Mouse (Mus musculus): ENCODE results near the gene Mybpc3. TPM values are rescaled to one million over a fixed set of nuclear protein-coding genes. Genes with fewer than 3 reads are reported as not detected.

Mybpc3 gene
- under 1 TPM; 0.10 to 0.25 TPM for total RNA-seq (2021)

GRCm38 (mm10) chr2:91117585-91118275 is at the start of gene Mybpc3:
Mybpc3 (plus strand) TSS chr2:91118144.
- no peak for DNase-seq

- no peak for DNase-seq
Observed at GRCm38 (mm10) chr2:91068162-91068871, 49.6 kb upstream of the Mybpc3 start.

DNA sequence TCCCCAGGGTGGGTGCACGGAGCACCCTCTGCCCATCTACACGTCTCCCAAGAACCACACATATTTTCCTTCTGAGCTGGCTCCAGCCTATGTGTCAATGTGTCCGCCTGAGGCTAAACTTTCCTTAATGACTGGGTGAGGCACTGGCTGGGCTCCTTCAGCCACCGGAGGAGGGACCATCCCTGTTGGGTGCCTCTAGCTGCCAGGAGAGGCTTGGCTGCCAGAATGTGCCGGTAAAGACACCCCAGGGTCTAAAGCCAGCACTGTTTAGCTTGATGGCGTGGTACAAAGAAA is 49.1 kb upstream of the Mybpc3 start:
- DNase-seq = no peak

DNA sequence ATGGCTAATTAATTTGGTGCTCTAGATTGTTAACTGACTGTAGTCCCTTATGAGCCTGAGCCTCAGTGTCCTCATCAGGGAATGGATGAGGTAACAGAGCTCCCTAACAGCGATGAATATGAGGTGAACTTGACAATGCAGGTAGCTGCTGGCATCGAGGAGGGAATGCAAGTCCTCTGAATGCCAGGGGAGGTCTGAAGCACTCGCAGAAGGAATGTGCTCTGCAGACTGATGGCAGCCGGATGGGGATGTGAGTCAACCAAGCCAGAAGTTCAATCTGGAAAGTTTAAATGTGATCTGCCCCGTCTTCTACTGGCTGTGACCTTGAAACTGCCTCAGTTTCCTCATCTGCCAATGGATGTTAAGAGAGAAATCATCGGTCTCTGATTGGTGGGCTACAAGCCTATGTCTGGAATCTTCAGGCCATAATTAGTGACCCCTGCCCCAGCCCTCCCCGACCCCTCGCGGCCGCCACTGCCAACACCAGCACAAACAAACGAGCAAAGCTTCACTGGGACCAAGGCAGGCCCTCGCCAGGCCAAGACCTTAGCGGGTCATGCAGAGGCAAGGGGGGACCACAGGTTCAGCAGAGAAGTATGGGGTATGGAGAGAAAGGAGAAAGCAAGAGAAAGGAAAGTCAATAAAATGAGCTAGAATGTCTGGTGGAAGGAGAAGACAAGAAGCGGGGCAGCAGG is 48.5 kb upstream of the Mybpc3 start:
- no peak for DNase-seq

GRCm38 (mm10) chr2:91070076-91070800 is 47.7 kb upstream of the Mybpc3 start, which contains the start of gene Slc39a13:
Slc39a13 (minus strand) TSS chr2:91070417.
- DNase-seq = peak; percentile 95

GRCm38 (mm10) chr2:91071059-91071458 is 46.9 kb upstream of the Mybpc3 start:
- no peak for DNase-seq

GRCm38 (mm10) chr2:91072092-91072491 is 45.9 kb upstream of the Mybpc3 start:
- no peak for DNase-seq

DNA sequence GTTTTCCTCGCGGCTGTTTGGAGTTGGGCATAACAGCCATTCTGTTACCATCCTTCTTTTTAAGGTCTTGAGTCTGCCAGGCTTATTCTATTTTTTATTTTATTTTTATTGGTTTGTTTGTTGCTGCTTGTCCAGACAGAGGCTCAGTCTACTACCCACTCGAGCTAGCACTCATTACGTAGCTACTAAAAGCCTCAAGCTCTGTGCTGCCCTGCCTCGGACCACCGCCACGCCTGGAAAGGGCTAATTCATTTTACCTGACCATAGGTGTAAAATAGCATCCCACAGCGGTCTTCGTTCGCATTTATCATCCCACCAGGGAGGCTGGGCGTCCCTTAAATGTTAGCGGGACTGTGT is 40.0 kb upstream of the Mybpc3 start:
- no peak for DNase-seq

DNA sequence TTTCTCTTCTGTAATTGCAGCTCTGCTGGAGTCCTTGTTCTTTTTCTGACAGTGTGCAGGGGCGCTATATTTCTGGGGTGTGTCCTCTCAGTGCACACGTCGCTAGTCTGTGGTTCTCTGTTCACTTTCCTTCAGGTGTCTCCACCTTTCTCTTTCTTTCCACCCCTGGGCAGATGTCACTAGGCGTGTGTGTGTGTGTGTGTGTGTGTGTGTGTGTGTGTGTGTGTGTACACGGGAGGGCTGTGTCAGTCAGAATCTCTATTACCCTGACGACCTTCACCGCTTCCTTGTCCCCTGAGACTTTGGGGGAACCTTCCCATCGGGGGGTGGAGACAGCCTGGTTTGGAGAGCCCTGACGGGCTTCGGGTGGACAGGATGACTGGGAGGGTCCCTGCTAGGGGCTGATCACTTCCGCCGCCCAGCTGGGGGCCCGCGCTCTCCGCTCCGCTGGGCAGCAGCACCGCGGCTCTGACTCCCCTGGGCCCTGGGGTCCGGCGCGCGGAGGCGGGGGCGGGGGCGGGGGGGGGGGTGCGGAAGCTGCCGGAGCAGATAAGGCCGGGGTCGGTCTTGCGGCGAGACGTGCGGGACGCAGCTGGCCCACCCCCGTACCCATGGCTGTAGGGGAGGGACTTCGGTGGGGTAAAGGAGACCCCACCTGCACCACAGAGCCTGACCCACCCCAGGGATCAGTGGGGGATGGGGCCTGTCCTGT is 39.5 kb upstream of the Mybpc3 start:
- DNase-seq = no peak

DNA sequence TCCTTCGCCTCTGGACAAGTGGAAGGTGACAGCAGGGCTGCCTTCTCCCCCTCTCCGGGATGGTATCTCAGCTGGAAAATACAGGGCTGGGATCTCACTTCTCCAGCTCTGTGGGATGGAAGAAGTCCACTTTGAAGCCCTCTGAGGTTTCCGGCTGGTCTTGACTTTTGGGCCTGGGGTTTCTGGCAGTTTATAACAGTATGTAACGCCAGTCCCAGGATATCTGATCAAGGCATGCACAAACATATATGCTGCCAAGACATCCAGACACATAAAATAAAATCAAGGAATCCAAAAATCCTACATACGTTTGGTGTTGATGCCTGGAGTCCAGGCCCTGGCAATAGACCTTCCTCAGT is 38.9 kb upstream of the Mybpc3 start:
- DNase-seq = no peak

- no peak for DNase-seq
Observed at GRCm38 (mm10) chr2:91080784-91081513, 37.0 kb upstream of the Mybpc3 start.

- DNase-seq = no peak
Observed at GRCm38 (mm10) chr2:91081775-91082695, 35.9 kb upstream of the Mybpc3 start, which contains the start of gene Spi1. Spi1 (plus strand) TSS chr2:91082390.

- DNase-seq = no peak
Observed at GRCm38 (mm10) chr2:91082844-91083243, 35.1 kb upstream of the Mybpc3 start.

DNA sequence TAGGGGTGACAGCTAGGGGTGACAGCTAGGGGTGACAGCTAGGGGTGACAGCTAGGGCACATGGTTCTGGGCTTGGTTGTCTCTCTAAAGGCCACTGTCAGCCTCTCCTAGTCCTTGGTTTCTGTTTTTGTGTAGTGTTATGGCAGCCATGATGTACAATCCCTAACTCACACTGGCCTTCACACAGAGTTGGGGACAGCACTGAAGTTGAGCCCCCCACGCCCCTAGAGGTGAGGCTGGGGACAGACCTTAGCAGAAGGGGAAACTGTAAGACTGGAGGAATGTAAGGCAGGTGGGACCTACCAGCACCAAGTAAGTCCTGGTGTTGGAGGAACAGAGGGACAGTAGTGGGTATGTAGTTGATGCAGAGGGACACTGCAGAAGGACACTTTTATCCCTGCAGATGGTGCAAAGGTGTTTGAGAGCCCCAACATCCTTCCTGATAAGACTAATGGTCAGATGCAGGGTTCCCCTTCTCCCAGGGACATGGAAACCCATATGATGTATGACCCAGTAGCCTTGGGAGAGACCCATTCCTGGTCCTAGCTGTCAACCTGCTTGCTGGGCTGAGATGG is 34.5 kb upstream of the Mybpc3 start:
- no peak for DNase-seq

DNA sequence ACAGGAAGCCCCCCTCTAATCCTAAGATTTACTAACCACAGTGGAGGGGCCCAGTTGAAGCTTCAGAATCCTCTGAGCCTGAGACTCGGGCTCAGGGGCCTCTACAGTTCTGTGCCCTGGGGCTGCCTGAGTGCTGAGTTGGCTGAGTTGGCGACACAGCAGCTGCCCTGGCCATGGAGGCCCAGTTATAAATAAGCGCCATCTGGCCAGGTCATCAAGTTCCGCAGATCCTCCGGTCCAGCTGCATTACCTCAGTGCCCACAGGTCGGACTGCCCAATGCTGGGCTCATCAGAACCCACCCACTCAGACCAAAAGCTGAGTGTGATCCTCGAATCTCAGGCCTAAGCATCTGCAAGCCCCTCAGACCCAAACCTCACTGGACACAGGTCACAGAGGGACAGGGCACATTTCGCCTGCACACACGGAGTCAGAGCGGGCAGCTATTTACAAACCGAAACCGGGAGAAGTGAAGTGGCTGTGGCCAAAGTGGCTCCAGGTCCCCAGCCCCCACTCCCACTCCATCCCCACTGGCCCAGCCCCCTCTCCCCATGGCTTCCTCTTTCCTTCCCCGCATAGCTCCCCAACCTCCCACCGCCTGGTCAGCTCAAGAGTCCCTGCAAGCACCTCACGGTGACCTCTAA is 33.6 kb upstream of the Mybpc3 start:
- DNase-seq = no peak

GRCm38 (mm10) chr2:91085494-91086391 is 32.2 kb upstream of the Mybpc3 start:
- DNase-seq = no peak

DNA sequence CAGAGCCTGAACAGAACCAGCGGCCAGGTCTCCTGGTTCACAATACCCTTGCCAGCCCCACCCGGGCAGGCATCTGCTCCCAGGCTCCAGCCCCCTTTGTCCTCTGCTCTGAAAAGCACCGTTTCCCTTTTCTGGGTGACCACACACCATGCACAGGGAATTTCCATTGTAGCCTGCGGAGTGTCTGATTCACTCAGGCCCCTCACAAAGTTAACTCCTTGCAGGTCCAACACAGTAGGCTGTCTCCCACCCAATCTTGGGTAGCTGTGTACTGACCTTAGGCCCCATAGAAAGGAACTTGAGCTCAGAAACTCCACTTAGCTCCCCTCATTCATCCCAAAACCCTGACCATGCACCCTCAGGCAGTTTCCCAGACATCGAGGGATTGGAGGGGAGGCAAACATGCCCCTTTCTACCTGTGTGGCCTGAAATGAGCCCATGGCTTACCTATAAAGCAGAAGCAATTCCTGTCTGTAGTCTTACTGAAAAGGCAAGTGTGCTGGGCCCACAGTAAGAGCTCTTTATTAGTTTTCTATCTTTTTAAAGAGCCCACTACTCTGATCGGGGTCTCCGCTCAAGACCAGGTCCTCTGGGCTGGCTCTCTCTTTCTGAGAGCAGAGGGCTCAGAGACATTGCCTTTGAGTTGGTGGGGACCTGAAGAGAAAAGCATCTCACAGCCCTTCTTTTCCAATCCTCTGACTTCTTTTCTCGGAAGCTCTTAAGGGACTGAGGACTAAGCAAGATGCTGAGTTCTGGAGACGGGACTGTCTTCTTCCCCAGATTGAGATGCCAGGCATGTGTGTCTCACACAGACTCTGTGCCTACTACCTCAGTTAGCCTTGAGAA is 31.3 kb upstream of the Mybpc3 start:
- no peak for DNase-seq

DNA sequence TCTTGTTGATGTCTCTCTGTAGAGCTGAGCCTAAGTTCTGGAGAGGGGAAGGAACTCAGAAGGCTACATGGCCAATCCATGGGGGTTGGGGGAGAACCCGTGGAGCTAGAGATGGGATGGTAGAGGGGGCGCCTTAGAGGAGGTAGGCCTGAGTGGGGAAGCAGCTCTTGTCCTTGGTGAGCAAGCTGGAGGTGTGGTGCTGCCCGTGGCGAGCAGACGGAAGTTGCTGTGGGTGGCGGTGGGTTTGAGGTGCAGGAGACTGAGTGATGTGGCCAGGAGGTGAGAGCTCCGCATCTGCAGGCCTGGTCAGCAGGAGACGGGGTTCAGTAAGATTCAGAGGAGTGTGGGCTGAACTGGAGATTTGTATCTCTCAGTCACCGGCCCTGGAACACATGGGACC is 30.5 kb upstream of the Mybpc3 start:
- no peak for DNase-seq
